Mouse (Mus musculus) thymus, adult 2 months (tissue): ENCODE measurements around the gene Kif13a.

Experiments used
- CTCF ChIP-seq: fragments of 200-500 bp; IDR thresholded peaks from 2 replicates; pipeline ENCODE4 v1.5.1; 2012; ENCODE audit warnings: mild to moderate bottlenecking, control low read depth, low read length, moderate library complexity, borderline replicate concordance; ENCODE audit not compliant: control insufficient read depth, poor library complexity, insufficient read depth; ENCODE audit errors: extremely low read depth
- POLR2A ChIP-seq: fragments of 200-500 bp; IDR thresholded peaks from 2 replicates; pipeline ENCODE4 v1.6.1; 2012; ENCODE audit warnings: mild to moderate bottlenecking, low read length, control low read depth, moderate library complexity; ENCODE audit not compliant: control insufficient read depth, poor library complexity, insufficient read depth; ENCODE audit errors: extremely low read depth

DNA sequence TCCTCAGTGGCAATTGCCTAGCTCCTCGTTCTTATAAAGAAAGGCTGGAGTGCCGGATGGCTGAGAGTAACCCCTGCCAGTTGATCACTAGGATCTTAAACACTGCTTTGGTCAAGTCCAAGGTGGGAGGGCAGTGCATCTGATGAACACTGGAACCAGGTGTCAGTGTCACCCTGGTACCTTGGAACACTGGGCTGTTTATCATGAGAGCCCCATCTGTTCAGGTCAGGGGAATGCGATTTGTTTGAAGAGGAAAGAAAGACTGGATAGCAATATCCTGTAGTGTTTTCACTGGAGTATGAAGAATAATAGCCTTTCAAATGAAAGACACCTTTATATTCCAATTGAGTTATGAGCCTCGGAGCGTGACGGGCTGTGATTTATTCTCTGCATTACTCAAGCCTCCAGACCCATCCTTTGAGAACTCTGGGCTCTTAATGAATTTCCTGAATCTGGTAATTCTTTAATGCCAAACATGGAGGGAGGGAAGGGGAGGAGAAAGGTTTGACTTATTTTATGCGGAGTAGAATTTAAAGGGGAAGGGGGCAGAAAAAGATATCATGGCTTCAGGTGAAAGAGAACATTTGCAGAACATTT, 31.3 kb upstream of the Kif13a start:
- TF ChIP-seq CTCF, result no peak
- no peak for TF ChIP-seq POLR2A
